Mouse (Mus musculus) gastrocnemius, adult 2 months (tissue): ENCODE results near the gene Dnmt3l. TPM values are rescaled to one million over a fixed set of nuclear protein-coding genes. Genes with fewer than 3 reads are reported as not detected.
"Not testable (repeated sequence)": the region's sequence is repeated elsewhere in the genome, so short reads cannot be mapped to it uniquely, and the experiment has no call there.

Experiments
- DNase-seq: peaks from one replicate; pipeline ENCODE4 v3.0.0; 2022
- H3K27ac ChIP-seq: fragments of 200-600 bp; 2 replicates; pipeline ENCODE4 v1.8.1; 2022; ENCODE audit warnings: mild to moderate bottlenecking
- H3K4me3 ChIP-seq: fragments of 200-600 bp; 2 replicates; pipeline ENCODE4 v1.8.1; 2022; ENCODE audit warnings: mild to moderate bottlenecking, moderate library complexity
- CTCF ChIP-seq: fragments of 200-600 bp; IDR thresholded peaks from 2 replicates; pipeline ENCODE4 v1.8.1; 2022; ENCODE audit warnings: antibody characterized with exemption, mild to moderate bottlenecking, moderate library complexity
- intact Hi-C: fragments of 180-260 bp; cut with DNase I; formaldehyde crosslinking; loops from one replicate; pipeline ENCODE4 v1.15.1; 2025
- total RNA-seq, 2 experiments: library from RNA; stranded (reverse); gene quantifications; 2 replicates each; pipeline ENCODE4 v1.2.3; 2021

Gene Dnmt3l
- total RNA-seq, 2 experiments from 2014 or later, result not detected

- DNase-seq, result no peak
- intact Hi-C loops, result no loop called here
- no peak for TF ChIP-seq CTCF
Observed at GRCm38 (mm10) chr10:78095221-78095620, 53.5 kb downstream of the Dnmt3l start.

GRCm38 (mm10) chr10:78095954-78096931 is 54.5 kb downstream of the Dnmt3l start:
- H3K27ac ChIP-seq, result peak overlapping the region; percentile 61
- intact Hi-C loops, result no loop called here
- peak; percentile 56 for DNase-seq

More at GRCm38 (mm10) chr10:78095221-78095620, 53.5 kb downstream of the Dnmt3l start:
- Histone ChIP-seq H3K27ac (no peak overlapping the region), H3K4me3 (no peak overlapping the region)

GRCm38 (mm10) chr10:78099860-78100259 is 58.1 kb downstream of the Dnmt3l start:
- DNase-seq, H3K4me3 ChIP-seq, intact Hi-C loops, H3K27ac ChIP-seq: not testable (repeated sequence)

More at GRCm38 (mm10) chr10:78095954-78096931, 54.5 kb downstream of the Dnmt3l start:
- no peak overlapping the region for H3K4me3 ChIP-seq
- TF ChIP-seq CTCF, result no peak

GRCm38 (mm10) chr10:78100989-78101780 is 59.4 kb downstream of the Dnmt3l start:
- no peak for DNase-seq
- no peak overlapping the region for H3K27ac ChIP-seq
- no peak for TF ChIP-seq CTCF
- no peak overlapping the region for H3K4me3 ChIP-seq
- intact Hi-C loops, result no loop called here

- Histone ChIP-seq H3K4me3 (peak overlapping the region; percentile 44), H3K27ac (peak overlapping the region; percentile 35)
- intact Hi-C loops, result no loop called here
- no peak for TF ChIP-seq CTCF
- DNase-seq, result peak; percentile 58
Observed at GRCm38 (mm10) chr10:78104555-78105490, 63.1 kb downstream of the Dnmt3l start.

- peak overlapping the region; percentile 44 for H3K4me3 ChIP-seq
Observed at GRCm38 (mm10) chr10:78105548-78105947, 63.8 kb downstream of the Dnmt3l start.

More at GRCm38 (mm10) chr10:78105548-78105947, 63.8 kb downstream of the Dnmt3l start:
- intact Hi-C loops, result no loop called here
- H3K27ac ChIP-seq, result peak overlapping the region; percentile 35
- no peak for DNase-seq
- TF ChIP-seq CTCF, result no peak

Other genes starting within 250 kb of the Dnmt3l start
- gene Gm9639, start 246.9 kb upstream of the Dnmt3l start, total RNA-seq, result not detected
- not detected for gene Gm19668, start 242.8 kb upstream of the Dnmt3l start, total RNA-seq
- gene Gm9507, start 230.1 kb upstream of the Dnmt3l start, total RNA-seq, result not detected
- gene Gm2696, start 227.3 kb upstream of the Dnmt3l start, total RNA-seq, result not detected
- gene Krtap10-4, start 214.9 kb upstream of the Dnmt3l start, total RNA-seq, result not detected
- gene Krtap10-10, start 206.0 kb upstream of the Dnmt3l start, total RNA-seq, result not detected
- gene Gm36176, start 195.1 kb upstream of the Dnmt3l start, total RNA-seq, result not detected
- gene Gm10318, start 189.1 kb upstream of the Dnmt3l start, total RNA-seq, result not detected
- not detected for gene Gm3285, start 180.0 kb upstream of the Dnmt3l start, total RNA-seq
- gene Lrrc3, start 139.4 kb upstream of the Dnmt3l start, total RNA-seq, result under 1 TPM; 0.13 to 0.14 TPM
- gene Trpm2, start 71.4 kb upstream of the Dnmt3l start, total RNA-seq, result under 1 TPM in 1 of 2 experiments, not detected in 1; 0.33 TPM
- 1 to 10 TPM; 3.8 to 4.3 TPM for gene 1810043G02Rik, start 63.4 kb upstream of the Dnmt3l start, total RNA-seq
- 1 to 10 TPM; 6.0 to 6.5 TPM for gene Pfkl, start 31.9 kb upstream of the Dnmt3l start, total RNA-seq
- gene Aire, start 1.7 kb downstream of the Dnmt3l start, total RNA-seq, result not detected
- gene Icosl, start 27.4 kb downstream of the Dnmt3l start, total RNA-seq, result 1 to 10 TPM; 1.3 to 1.8 TPM
- 100 to 1,000 TPM; 231 to 289 TPM for gene D10Jhu81e, start 127.8 kb downstream of the Dnmt3l start, total RNA-seq
- 10 to 100 TPM; 10.7 to 11.0 TPM for gene Pwp2, start 143.2 kb downstream of the Dnmt3l start, total RNA-seq
- gene Trappc10, start 202.7 kb downstream of the Dnmt3l start, total RNA-seq, result 10 to 100 TPM; 37.9 to 40.1 TPM